Mouse (Mus musculus) bone marrow, adult 2 months (tissue): ENCODE data around the gene Cpa5. TPM values are rescaled to one million over a fixed set of nuclear protein-coding genes. Genes with fewer than 3 reads are reported as not detected.

Experiments
- H3K27ac ChIP-seq: fragments of 200-500 bp; 2 replicates; pipeline ENCODE4 v1.5.1; 2012; ENCODE audit warnings: low read depth, mild to moderate bottlenecking, control low read depth, inconsistent platforms, low read length; ENCODE audit not compliant: control insufficient read depth, poor library complexity, insufficient read depth
- H3K4me1 ChIP-seq: fragments of 200-500 bp; 2 replicates; pipeline ENCODE4 v1.6.1; 2011; ENCODE audit warnings: low read length; ENCODE audit not compliant: control insufficient read depth, insufficient read depth
- H3K4me3 ChIP-seq: fragments of 200-500 bp; replicated peaks from 2 replicates; pipeline ENCODE3; 2011; ENCODE audit warnings: mild to moderate bottlenecking, low read depth, low read length, control low read depth; ENCODE audit not compliant: control insufficient read depth
- CTCF ChIP-seq: fragments of 200-500 bp; IDR thresholded peaks from 2 replicates; pipeline ENCODE4 v1.5.1; 2011; ENCODE audit warnings: low read length, control low read depth; ENCODE audit not compliant: control insufficient read depth, insufficient read depth
- POLR2A ChIP-seq: fragments of 200-500 bp; IDR thresholded peaks from 2 replicates; pipeline ENCODE4 v1.6.1; 2011; ENCODE audit warnings: low read depth, mild to moderate bottlenecking, control low read depth, low read length, borderline replicate concordance; ENCODE audit not compliant: control insufficient read depth
- WGBS: fragments of 180-500 bp; shearing (Covaris S2); methylation state at CpG from one replicate; pipeline ENCODE4 v1.1.7; 2018; 5-methylcytosine and 5-hydroxymethylcytosine counted together
- polyA plus RNA-seq: library from polyadenylated mRNA; stranded (reverse); fragments of >200 nt; gene quantifications from 2 replicates; pipeline ENCODE4 v1.2.4, GENCODE M21; 2011; ENCODE audit warnings: low replicate concordance; ENCODE audit not compliant: missing spikeins, insufficient read depth, insufficient read length

Cpa5 gene
- polyA plus RNA-seq, 1 experiment: not detected

- TF ChIP-seq CTCF (no peak), POLR2A (no peak)
- Histone ChIP-seq H3K4me1 (no peaks in the 10 kb centered on the region; the same call in 1 of the 2 replicates), H3K27ac (no peak overlapping the region), H3K4me3 (no peak overlapping the region)
- WGBS: 84% methylated on average over 6 of the region's 6 CpGs
Measured at GRCm38 (mm10) chr6:30654402-30654859, 43.6 kb downstream of the Cpa5 start.

- WGBS: 91% methylated on average over 3 of the region's 3 CpGs
- TF ChIP-seq POLR2A (no peak), CTCF (no peak)
- H3K4me1 ChIP-seq: no peaks in the 10 kb centered on the region; the same call in 1 of the 2 replicates
- no peak overlapping the region; the same call in 1 of the 2 replicates for H3K27ac ChIP-seq
- no peak overlapping the region for H3K4me3 ChIP-seq
Measured at GRCm38 (mm10) chr6:30654932-30655331, 44.1 kb downstream of the Cpa5 start.

DNA sequence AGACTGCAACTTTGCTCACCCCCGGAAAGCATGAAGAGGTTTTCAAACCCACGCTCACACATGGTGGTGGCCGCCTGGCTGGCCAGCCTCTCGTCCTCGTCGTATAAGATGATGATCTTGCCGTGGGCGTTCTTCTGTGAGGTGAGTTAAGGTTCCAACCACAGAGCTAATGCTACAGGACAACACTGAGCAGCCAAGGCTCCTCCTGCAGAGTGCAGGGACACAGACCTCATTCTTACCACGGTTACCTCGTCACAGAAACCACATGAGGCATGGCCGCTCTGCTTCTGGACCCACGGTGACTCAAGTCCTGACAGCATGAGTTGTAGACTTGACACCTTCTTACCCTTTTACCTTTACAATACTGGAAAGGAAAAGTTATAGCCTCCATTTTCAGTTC, 46.5 kb downstream of the Cpa5 start:
- no peak overlapping the region for H3K4me3 ChIP-seq
- H3K4me1 ChIP-seq: no peaks in the 10 kb centered on the region; the same call in 1 of the 2 replicates
- WGBS: 86% methylated on average over 12 of the region's 12 CpGs
- no peak for TF ChIP-seq CTCF
- no peak for TF ChIP-seq POLR2A
- no peak overlapping the region for H3K27ac ChIP-seq

GRCm38 (mm10) chr6:30658619-30659018, 47.8 kb downstream of the Cpa5 start:
- H3K4me1 ChIP-seq: no peaks in the 10 kb centered on the region; the same call in 1 of the 2 replicates
- H3K27ac ChIP-seq: no peak overlapping the region
- 69% methylated on average over 9 of the region's 9 CpGs for WGBS
- TF ChIP-seq CTCF (no peak), POLR2A (no peak)
- no peak overlapping the region for H3K4me3 ChIP-seq

DNA sequence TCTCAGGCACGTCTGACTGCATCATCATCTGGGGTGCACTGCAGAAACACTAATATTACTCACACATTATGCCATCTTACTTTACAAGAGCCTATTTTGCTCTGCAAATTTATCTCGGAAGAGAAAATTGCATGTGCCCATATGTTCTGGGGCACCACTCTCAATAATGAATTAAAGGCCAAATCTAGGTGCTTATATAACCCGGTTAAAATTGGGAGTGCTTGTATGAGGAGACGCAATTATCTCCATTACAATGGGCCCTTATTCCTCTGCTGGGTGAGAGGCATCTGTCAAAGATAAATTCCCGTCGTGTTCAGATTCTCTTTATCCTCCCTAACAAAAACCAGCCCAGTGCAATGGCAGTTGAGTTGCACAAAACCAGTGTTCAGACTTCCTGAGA, 54.0 kb downstream of the Cpa5 start:
- H3K4me3 ChIP-seq: no peak overlapping the region
- TF ChIP-seq POLR2A: no peak
- TF ChIP-seq CTCF: no peak
- H3K27ac ChIP-seq: no peak overlapping the region
- no peaks in the 10 kb centered on the region for H3K4me1 ChIP-seq
- WGBS: 86% methylated on average over 6 of the region's 6 CpGs

DNA sequence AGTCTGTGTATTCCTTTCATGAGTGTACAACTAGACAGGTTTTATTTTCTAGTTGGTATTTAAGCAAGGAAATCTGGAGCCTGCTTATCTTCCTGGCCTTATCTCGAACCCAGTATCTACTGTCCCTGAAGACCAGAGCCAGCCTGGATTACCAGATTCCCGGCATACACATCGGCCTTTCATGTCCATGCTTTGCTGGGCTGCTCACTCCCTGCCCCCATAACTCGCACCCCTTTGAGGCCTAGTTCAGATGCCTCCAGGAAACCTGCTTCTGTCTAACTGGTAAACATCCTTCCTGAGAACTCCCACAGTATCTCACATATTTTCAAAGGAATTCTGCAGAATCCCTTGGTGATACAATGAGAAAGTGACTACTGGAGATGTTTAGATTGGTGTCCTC, 54.5 kb downstream of the Cpa5 start:
- TF ChIP-seq POLR2A: no peak
- TF ChIP-seq CTCF: no peak
- 85% methylated on average over 4 of the region's 4 CpGs for WGBS
- Histone ChIP-seq H3K4me3 (no peak overlapping the region), H3K27ac (no peak overlapping the region), H3K4me1 (no peaks in the 10 kb centered on the region)

DNA sequence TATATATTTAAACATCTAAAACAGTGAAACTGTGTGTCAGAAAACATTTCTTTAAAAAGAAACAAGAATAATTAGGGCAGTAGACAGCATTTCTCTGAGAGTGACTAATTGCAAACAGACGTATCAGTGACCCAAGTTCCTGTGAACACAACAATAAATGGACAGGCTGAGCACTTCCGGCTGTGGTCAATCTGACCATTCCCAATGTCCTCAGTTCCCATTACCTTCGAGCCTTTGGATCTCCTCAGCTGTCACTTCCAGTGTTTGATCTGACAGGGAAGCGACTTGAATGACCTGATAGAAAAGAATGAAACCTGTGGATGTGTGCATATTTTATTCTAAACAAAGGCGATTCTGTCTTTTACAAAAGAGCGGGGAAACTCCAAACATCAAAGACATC, 55.2 kb downstream of the Cpa5 start:
- Histone ChIP-seq H3K4me3 (no peak overlapping the region), H3K27ac (no peak overlapping the region), H3K4me1 (no peaks in the 10 kb centered on the region)
- 84% methylated on average over 6 of the region's 6 CpGs for WGBS
- TF ChIP-seq POLR2A: no peak
- no peak for TF ChIP-seq CTCF

GRCm38 (mm10) chr6:30667585-30667984, 56.8 kb downstream of the Cpa5 start:
- TF ChIP-seq CTCF (no peak), POLR2A (no peak)
- Histone ChIP-seq H3K4me3 (no peak overlapping the region), H3K4me1 (peaks cover 2% of the 10 kb centered on the region; the same call in 1 of the 2 replicates), H3K27ac (no peak overlapping the region)
- 89% methylated on average over 5 of the region's 5 CpGs for WGBS

DNA sequence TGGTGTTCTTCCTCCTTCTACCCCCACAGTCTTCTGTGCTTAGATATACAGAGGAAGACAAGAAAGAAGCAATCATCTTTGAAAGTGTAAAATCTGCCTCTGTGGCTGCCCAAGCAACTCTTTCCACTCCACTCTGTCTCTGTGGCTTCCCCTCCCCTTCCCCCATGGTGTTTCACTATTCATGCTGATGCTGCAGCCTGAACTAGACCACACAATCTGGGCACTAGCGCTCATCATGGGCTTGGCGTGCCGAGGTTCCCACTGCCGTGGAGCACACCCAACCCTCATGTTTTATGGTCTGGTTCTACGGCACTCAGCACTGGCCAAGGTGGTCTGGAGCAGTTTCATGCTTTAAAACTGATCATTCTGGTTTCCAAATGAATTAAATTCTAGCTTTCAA, 60.9 kb downstream of the Cpa5 start:
- 37% methylated on average over 5 of the region's 5 CpGs for WGBS
- TF ChIP-seq CTCF (no peak), POLR2A (no peak)
- Histone ChIP-seq H3K27ac (no peak overlapping the region), H3K4me3 (no peak overlapping the region), H3K4me1 (peaks cover 2% of the 10 kb centered on the region; the same call in 1 of the 2 replicates)
